Mouse (Mus musculus) forebrain, postnatal 0 days (tissue): Measurements from ENCODE around the gene Ston1. TPM values are rescaled to one million over a fixed set of nuclear protein-coding genes. Genes with fewer than 3 reads are reported as not detected.

Source experiments
- ATAC-seq: fragments of 200-750 bp; cut with Nextera tagmentation; 2 replicates; pipeline ENCODE4 v1.8.0; 2017; ENCODE audit warnings: mild to moderate bottlenecking, moderate library complexity
- DNase-seq: peaks from one replicate; pipeline ENCODE4 v3.0.0-alpha.2; 2015
- H3K27ac ChIP-seq: fragments of 300-500 bp; sonication (generic); 2 replicates; pipeline ENCODE4 v1.5.1; 2014; ENCODE audit warnings: low read depth, mild to moderate bottlenecking, antibody characterized with exemption, low read length, moderate library complexity, mixed read lengths
- H3K27me3 ChIP-seq: fragments of 300-500 bp; sonication (generic); 2 replicates; pipeline ENCODE4 v1.6.1; 2014; ENCODE audit warnings: mild to moderate bottlenecking, low read length, mixed read lengths; ENCODE audit not compliant: insufficient read depth
- H3K36me3 ChIP-seq: fragments of 300-500 bp; sonication (generic); 2 replicates; pipeline ENCODE4 v1.6.1; 2014; ENCODE audit warnings: mild to moderate bottlenecking, moderate library complexity; ENCODE audit not compliant: insufficient read depth
- H3K4me1 ChIP-seq: fragments of 300-500 bp; sonication (generic); 2 replicates; pipeline ENCODE4 v1.6.1; 2014; ENCODE audit warnings: antibody characterized with exemption; ENCODE audit not compliant: insufficient read depth
- H3K4me2 ChIP-seq: fragments of 300-500 bp; sonication (generic); 2 replicates; pipeline ENCODE4 v1.6.1; 2014; ENCODE audit warnings: low read depth, mild to moderate bottlenecking, moderate library complexity
- H3K4me3 ChIP-seq: fragments of 300-500 bp; sonication (generic); 2 replicates; pipeline ENCODE4 v1.5.1; 2014; ENCODE audit warnings: low read depth, low read length, mixed read lengths
- H3K9ac ChIP-seq: fragments of 300-500 bp; sonication (generic); 2 replicates; pipeline ENCODE4 v1.6.1; 2014; ENCODE audit warnings: mild to moderate bottlenecking
- H3K9me3 ChIP-seq: fragments of 300-500 bp; sonication (generic); 2 replicates; pipeline ENCODE4 v1.6.1; 2016; ENCODE audit warnings: low read length
- CTCF ChIP-seq: sonication (generic); IDR thresholded peaks from 2 replicates; pipeline ENCODE4 v1.5.1; 2016; ENCODE audit warnings: antibody characterized with exemption, control low read depth, low read depth
- WGBS: fragments of 180-500 bp; shearing (Covaris S2); extraction: QIAGEN DNeasy Blood & Tissue Kit; methylation state at CpG from one replicate; pipeline ENCODE4 v1.1.7; 2014; 5-methylcytosine and 5-hydroxymethylcytosine counted together
- polyA plus RNA-seq: library from polyadenylated mRNA; unstranded; fragments of >200 nt; fragmentation: Nextera tagmentation; extraction: Ambion mirVana; gene quantifications from 2 replicates; pipeline ENCODE4 v1.2.1, GENCODE M21; 2015
- total RNA-seq: library from RNA; depleted of rRNA; stranded (reverse); fragments of >200 nt; gene quantifications from 2 replicates; pipeline ENCODE4 v1.2.3, GENCODE M21; 2014

Gene Ston1
- total and polyA plus RNA-seq, 2 experiments from 2014 or later: 1.5 to 2.2 TPM

DNA sequence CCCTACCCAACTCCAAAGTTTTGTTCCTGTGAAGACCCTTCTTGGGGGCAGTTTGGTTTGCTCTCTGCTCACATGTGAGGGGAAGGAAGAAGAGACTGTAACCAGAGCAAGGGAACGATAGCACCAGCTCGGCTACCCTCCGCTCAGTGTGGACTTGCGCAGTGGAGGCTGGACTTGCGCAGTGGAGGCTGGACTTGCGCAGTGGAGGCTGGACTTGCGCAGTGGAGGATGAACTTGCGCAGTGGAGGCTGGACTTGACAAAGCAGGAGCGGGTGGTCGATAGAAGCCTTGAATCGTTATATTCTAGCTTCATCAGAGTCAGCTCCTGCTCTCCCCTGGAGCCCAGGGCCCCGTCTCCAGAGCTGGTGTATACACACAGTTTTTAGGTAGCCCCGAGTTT lies 27.9 kb downstream of the Ston1 start:
- H3K27me3 ChIP-seq: no peaks in the 10 kb centered on the region
- 96% methylated on average over 13 of the region's 13 CpGs for WGBS
- DNase-seq (no peak), ATAC-seq (no peak)
- no peak overlapping the region for H3K27ac ChIP-seq
- H3K4me2 ChIP-seq: no peak overlapping the region
- no peaks in the 10 kb centered on the region for H3K9me3 ChIP-seq
- no peak overlapping the region for H3K9ac ChIP-seq
- H3K4me1 ChIP-seq: no peaks in the 10 kb centered on the region
- TF ChIP-seq CTCF: no peak
- H3K4me3 ChIP-seq: no peak overlapping the region
- no peaks in the 10 kb centered on the region for H3K36me3 ChIP-seq

DNA sequence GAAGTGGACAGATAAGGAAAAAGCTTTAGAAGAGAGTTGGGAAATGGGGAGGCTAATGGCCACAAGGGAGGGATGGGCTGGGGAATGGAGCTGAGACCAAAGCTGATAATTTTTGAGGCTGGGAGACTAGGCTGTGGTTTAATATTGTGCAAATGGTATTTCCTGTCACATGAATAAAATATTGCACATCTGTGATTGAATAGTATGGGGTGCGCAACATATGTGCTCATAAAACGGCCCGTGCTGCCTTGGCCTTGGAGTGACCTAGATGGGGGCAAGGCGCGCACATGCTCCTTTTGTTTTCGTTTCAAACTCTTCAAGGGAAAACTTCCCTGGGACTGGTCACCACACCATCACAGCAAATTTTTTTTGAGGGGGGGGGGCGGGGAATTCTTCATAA lies 28.4 kb downstream of the Ston1 start:
- no peak overlapping the region for H3K27ac ChIP-seq
- H3K27me3 ChIP-seq: no peaks in the 10 kb centered on the region
- no peak overlapping the region for H3K4me3 ChIP-seq
- H3K9ac ChIP-seq: no peak overlapping the region
- no peaks in the 10 kb centered on the region for H3K9me3 ChIP-seq
- no peak overlapping the region for H3K4me2 ChIP-seq
- 84% methylated on average over 7 of the region's 7 CpGs for WGBS
- H3K4me1 ChIP-seq: no peaks in the 10 kb centered on the region
- no peak for TF ChIP-seq CTCF
- no peak for DNase-seq
- H3K36me3 ChIP-seq: no peaks in the 10 kb centered on the region
- no peak for ATAC-seq

DNA sequence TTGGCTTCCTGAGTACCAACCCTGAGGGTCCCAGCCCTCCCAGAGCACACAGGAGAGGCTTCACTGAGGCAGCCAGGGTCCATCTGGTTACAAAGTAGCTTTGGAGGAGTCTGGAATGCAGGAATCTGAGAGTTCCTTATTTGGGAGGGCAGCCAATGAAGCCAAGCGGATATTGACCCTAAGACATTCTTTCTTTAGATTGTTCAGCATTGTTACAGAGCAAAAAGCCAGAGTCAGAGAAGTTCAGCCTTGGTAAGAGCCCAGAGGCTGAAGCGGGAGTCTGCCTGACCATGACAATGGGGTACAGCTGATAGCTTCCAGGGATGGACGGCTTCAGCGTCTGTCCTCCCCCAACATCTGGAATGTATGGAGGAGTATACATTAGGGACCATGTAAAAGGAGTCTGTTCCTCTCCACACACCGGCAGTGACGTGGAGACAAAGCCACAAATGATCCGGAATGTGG lies 28.9 kb downstream of the Ston1 start:
- Histone ChIP-seq H3K36me3 (no peaks in the 10 kb centered on the region), H3K9ac (no peak overlapping the region), H3K27me3 (no peaks in the 10 kb centered on the region), H3K4me1 (no peaks in the 10 kb centered on the region), H3K4me2 (no peak overlapping the region), H3K4me3 (no peak overlapping the region), H3K9me3 (no peaks in the 10 kb centered on the region), H3K27ac (no peak overlapping the region)
- TF ChIP-seq CTCF: no peak
- DNase-seq (no peak), ATAC-seq (no peak)
- 55% methylated on average over 7 of the region's 7 CpGs for WGBS

DNA sequence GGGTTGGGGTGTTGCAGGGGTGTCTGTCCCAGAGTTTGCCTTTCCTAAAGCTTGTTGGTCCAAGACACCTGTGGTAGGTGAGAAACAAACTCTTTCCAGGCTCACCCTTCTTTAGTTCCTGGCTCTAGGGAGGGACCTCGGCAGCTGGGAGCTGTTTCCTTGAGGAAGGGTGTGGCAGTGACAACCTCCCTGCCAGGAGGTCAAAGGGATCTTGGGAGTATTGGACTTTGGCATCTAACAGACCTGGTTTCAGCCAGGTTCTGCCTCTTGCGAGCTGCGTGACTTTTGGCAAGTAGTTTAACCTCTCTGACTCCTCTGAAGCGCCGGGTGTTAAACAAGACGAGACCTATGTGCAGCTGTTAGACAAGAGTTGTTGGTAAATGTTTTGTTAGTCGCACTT lies 29.7 kb downstream of the Ston1 start:
- 82% methylated on average over 7 of the region's 7 CpGs for WGBS
- no peak overlapping the region for H3K4me3 ChIP-seq
- ATAC-seq (no peak), DNase-seq (no peak)
- H3K4me1 ChIP-seq: no peaks in the 10 kb centered on the region
- no peak overlapping the region for H3K4me2 ChIP-seq
- H3K27ac ChIP-seq: no peak overlapping the region
- no peaks in the 10 kb centered on the region for H3K9me3 ChIP-seq
- H3K27me3 ChIP-seq: no peaks in the 10 kb centered on the region
- no peaks in the 10 kb centered on the region for H3K36me3 ChIP-seq
- no peak overlapping the region for H3K9ac ChIP-seq
- TF ChIP-seq CTCF: no peak

DNA sequence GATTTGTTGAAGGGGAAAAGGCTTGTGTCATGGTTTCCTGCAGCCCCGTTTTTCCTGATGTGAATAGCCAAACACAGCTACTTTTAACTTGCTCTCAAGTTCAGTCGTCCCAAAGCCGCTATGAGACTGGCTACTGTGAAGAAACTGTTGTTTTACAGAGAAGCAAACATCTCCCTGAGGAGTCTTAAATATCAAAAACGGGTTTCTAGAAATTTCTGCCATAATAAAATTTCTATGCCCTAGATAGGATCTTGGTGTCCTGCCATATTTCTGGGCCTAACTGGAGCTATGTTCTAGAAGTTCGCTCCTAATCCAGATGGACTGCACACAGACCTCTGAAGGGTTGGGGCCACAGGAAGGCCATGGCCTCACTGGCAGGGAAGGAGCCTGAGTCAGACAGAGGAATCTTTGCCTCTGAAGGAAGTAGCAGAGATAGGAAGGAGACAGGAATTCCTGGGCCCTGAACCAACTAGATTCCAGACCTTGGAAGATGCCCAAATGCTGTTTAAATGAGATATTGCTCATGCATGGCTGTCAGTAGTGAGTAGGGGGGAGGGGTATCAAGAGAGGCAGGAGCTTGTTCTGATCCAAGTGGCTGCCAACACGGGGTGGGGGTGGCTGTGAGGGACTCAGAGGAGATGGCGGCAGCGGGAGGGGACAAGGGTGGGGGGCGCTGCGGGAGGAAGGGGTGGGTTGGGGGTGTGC lies 31.3 kb downstream of the Ston1 start:
- ATAC-seq: peak; percentile 78

DNA sequence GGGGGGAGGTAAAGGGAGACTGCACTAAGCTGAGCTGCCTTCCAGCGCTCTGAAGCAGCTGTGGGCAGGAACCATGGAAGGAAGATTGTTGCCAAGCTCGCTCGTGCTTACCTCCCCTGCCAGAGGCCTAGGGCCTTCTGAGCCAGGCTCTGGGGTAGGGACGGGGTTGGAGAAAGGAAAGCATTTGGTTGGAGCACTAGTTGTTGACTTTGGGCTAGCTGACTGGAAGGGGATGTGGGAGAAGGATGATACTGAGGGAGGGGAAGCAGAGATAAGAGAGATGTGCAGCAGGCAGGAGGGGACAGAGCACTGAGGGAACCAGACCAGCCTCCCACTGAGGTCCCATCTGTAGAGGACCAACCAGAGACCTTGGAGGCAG lies 31.9 kb downstream of the Ston1 start:
- H3K27me3 ChIP-seq: no peaks in the 10 kb centered on the region
- H3K4me3 ChIP-seq: no peak overlapping the region
- no peaks in the 10 kb centered on the region for H3K4me1 ChIP-seq
- peak overlapping the region; percentile 79 for H3K27ac ChIP-seq
- TF ChIP-seq CTCF: no peak
- H3K36me3 ChIP-seq: no peaks in the 10 kb centered on the region
- no peak overlapping the region for H3K9ac ChIP-seq
- 21% methylated on average over 4 of the region's 4 CpGs for WGBS
- H3K4me2 ChIP-seq: peak overlapping the region; percentile 15; the same call in 1 of the 2 replicates
- ATAC-seq: peak; percentile 85
- DNase-seq: no peak
- H3K9me3 ChIP-seq: no peaks in the 10 kb centered on the region

More for the DNA sequence above, 31.3 kb downstream of the Ston1 start:
- no peaks in the 10 kb centered on the region for H3K27me3 ChIP-seq
- H3K4me1 ChIP-seq: no peaks in the 10 kb centered on the region
- H3K27ac ChIP-seq: peak overlapping the region; percentile 79
- peak; percentile 69 for DNase-seq
- no peak for TF ChIP-seq CTCF
- no peaks in the 10 kb centered on the region for H3K36me3 ChIP-seq
- WGBS: 36% methylated on average over 8 of the region's 10 CpGs
- no peak overlapping the region for H3K4me3 ChIP-seq
- H3K4me2 ChIP-seq: peak overlapping the region; percentile 15; the same call in 1 of the 2 replicates
- no peaks in the 10 kb centered on the region for H3K9me3 ChIP-seq
- no peak overlapping the region for H3K9ac ChIP-seq

DNA sequence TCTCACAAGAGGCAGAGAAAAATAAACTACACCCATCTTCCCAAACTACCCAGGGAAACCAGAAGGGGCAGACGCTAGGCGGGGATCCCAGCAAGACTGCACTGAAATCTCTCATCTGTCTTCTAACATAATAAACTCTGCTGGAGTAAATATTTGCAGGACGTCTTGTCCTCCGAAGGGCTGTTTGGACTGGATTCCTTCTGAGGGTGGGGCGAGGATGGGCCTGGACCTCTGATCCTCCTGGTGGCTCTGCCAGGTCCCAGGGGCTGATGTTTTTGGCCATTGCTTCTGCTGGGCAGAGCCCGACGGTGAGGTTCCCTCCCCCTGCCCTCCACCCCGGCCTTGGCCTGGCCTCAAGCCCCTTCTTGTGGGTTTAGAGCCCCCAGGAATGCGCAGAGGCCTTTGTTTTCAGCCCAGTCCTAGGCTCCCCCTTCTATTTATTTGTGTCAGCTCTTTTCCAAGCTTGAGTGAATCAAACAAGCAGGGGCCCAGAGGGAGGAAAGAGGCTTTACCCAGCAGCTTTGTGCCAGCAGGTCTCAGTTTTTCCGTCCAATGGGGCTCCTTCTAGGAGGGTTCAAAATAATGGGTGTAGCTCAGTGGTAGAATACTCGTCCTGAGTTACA lies 32.6 kb downstream of the Ston1 start:
- peak; percentile 26; the same call in 1 of the 2 replicates for TF ChIP-seq CTCF
- 15% methylated on average over 11 of the region's 11 CpGs for WGBS
- Histone ChIP-seq H3K36me3 (no peaks in the 10 kb centered on the region), H3K27me3 (no peaks in the 10 kb centered on the region), H3K9me3 (no peaks in the 10 kb centered on the region), H3K27ac (peak overlapping the region; percentile 79), H3K4me2 (no peak overlapping the region), H3K9ac (no peak overlapping the region), H3K4me1 (no peaks in the 10 kb centered on the region), H3K4me3 (no peak overlapping the region)
- peak; percentile 54 for DNase-seq
- ATAC-seq: peak; percentile 66
